Mouse (Mus musculus) macrophage (primary cell): Measurements from ENCODE around the gene Ddx47. TPM values are rescaled to one million over a fixed set of nuclear protein-coding genes. Genes with fewer than 3 reads are reported as not detected.

ENCODE experiments used
- H3K27ac ChIP-seq: fragments of 350-480 bp; formaldehyde crosslinking; 2 replicates; pipeline ENCODE4 v1.9.0; 2021
- H3K36me3 ChIP-seq: fragments of 350-480 bp; formaldehyde crosslinking; 2 replicates; pipeline ENCODE4 v1.9.0; 2021; ENCODE audit errors: inconsistent target
- H3K4me3 ChIP-seq: fragments of 350-480 bp; formaldehyde crosslinking; 2 replicates; pipeline ENCODE4 v1.9.0; 2021; ENCODE audit errors: inconsistent target
- H3K79me2 ChIP-seq: fragments of 350-480 bp; formaldehyde crosslinking; 2 replicates; pipeline ENCODE4 v1.9.0; 2021; ENCODE audit errors: inconsistent target
- WGBS: methylation state at CpG from one replicate; pipeline ENCODE4 v1.1.7; 2026; ENCODE audit warnings: inconsistent platforms; ENCODE audit not compliant: missing documents; 5-methylcytosine and 5-hydroxymethylcytosine counted together
- polyA plus RNA-seq: library from polyadenylated mRNA; stranded (reverse); fragments of 250-400 nt; gene quantifications from 3 replicates; pipeline ENCODE4 v1.2.4, GENCODE M21; 2018; ENCODE audit warnings: inconsistent platforms
- total RNA-seq, 78 experiments: library from RNA; depleted of rRNA; stranded (reverse); fragments of 250-400 nt; gene quantifications; 1 replicate in 9 of 78; 2 replicates in 24 of 78; 3 replicates in 43 of 78; 4 replicates in 2 of 78; pipeline ENCODE4 v1.2.4; 2018; ENCODE audit warnings: inconsistent platforms in 56 of 78

Gene Ddx47
- 100 to 1,000 TPM in 8 of 26 experiments, 10 to 100 TPM in 18; 24.8 to 132 (median 79.3) TPM for total RNA-seq (2018; cell fraction: chromatin; rRNA removed)
- 10 to 100 TPM; 31.2 to 53.9 (median 45.2) TPM for total RNA-seq (2018; cell fraction: cytosol; rRNA removed)
- 10 to 100 TPM; 29.5 to 79.0 (median 44.0) TPM for total RNA-seq (2018; cell fraction: nucleus; rRNA removed)
- polyA plus RNA-seq, result 47.6 to 53.3 TPM (median 51.0 TPM) in 3 replicates

GRCm38 (mm10) chr6:135011048-135011733, at the start of gene Ddx47:
Gene Ddx47 (plus strand): TSS chr6:135011612.
- peaks cover 30% of the 10 kb centered on the region for H3K79me2 ChIP-seq
- H3K36me3 ChIP-seq, result peaks cover 29% of the 10 kb centered on the region
- WGBS, result 6% methylated on average over 19 of the region's 19 CpGs
- H3K27ac ChIP-seq, result peak within 1 kb of the TSS; percentile 62
- peak within 1 kb of the TSS; percentile 94 for H3K4me3 ChIP-seq

DNA sequence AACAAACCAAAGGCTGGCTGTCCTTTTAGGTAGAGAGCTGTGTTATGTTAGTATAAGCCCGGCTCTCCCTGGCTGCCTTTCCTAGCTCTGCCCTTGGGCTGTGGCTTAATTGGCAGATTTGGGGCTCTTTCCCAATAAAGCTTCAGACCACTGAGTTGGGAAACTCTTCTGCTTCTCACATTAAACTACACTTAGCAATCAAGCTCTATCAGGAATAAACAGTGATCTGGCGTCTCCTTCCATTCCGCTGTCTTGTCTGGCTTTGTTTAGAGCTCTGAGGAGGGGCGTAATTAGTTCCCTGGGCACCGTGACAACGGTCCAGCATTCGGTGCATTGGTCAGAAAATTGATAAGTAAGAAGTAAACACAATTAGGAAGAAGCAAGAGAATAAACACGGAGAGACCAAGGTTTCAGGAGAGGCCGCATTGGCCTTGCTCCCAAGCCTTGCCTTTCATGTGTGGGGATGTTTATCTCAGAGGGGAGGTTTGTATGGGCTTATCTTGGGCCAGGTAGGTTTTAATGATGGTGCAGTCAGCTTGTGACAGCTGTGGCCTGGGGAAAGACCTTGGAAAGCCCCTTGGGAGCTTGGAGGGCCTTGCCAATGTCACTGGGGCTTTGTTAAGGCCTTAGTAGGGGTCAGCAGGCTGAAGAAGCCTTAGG, 49.4 kb upstream of the Ddx47 start:
- no peak overlapping the region for H3K27ac ChIP-seq
- H3K36me3 ChIP-seq, result no peaks in the 10 kb centered on the region
- 77% methylated on average over 9 of the region's 9 CpGs for WGBS
- no peak overlapping the region for H3K4me3 ChIP-seq
- no peaks in the 10 kb centered on the region for H3K79me2 ChIP-seq

GRCm38 (mm10) chr6:134962518-134962893, 48.9 kb upstream of the Ddx47 start:
- WGBS, result 89% methylated on average over 5 of the region's 5 CpGs

GRCm38 (mm10) chr6:134963910-134964309, 47.5 kb upstream of the Ddx47 start:
- WGBS, result 95% methylated on average over 2 of the region's 2 CpGs
- H3K4me3 ChIP-seq, result no peak overlapping the region
- no peak overlapping the region for H3K27ac ChIP-seq
- no peaks in the 10 kb centered on the region for H3K79me2 ChIP-seq
- no peaks in the 10 kb centered on the region for H3K36me3 ChIP-seq

More at GRCm38 (mm10) chr6:134962518-134962893, 48.9 kb upstream of the Ddx47 start:
- no peaks in the 10 kb centered on the region for H3K79me2 ChIP-seq
- no peak overlapping the region for H3K4me3 ChIP-seq
- H3K27ac ChIP-seq, result no peak overlapping the region
- no peaks in the 10 kb centered on the region for H3K36me3 ChIP-seq

GRCm38 (mm10) chr6:134966681-134967080, 44.7 kb upstream of the Ddx47 start:
- H3K4me3 ChIP-seq, result no peak overlapping the region
- WGBS, result 92% methylated on average over 5 of the region's 5 CpGs
- H3K27ac ChIP-seq, result no peak overlapping the region
- no peaks in the 10 kb centered on the region for H3K36me3 ChIP-seq
- H3K79me2 ChIP-seq, result no peaks in the 10 kb centered on the region

DNA sequence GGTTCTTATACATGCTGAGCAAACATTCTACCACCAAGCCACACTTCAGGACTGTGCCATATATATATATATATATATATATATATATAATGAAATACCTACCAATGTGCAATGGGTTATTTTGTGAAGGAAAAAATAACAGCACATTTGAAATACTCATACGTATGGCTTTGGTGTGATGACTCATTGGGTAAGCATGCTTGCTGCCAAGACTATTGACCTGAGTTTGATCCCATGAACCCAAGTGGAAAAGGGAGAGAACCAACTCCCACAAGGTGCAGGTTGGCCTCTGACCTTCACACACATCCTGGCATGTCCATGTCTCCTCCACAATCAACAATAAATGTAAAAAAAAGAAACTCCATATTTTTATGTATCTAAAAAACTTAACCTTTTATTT, 43.1 kb upstream of the Ddx47 start:
- WGBS, result 89% methylated on average over 1 of the region's 1 CpGs
- no peaks in the 10 kb centered on the region for H3K36me3 ChIP-seq
- no peak overlapping the region for H3K27ac ChIP-seq
- no peak overlapping the region for H3K4me3 ChIP-seq
- no peaks in the 10 kb centered on the region for H3K79me2 ChIP-seq

GRCm38 (mm10) chr6:134969498-134969897, 41.9 kb upstream of the Ddx47 start:
- H3K36me3 ChIP-seq, result no peaks in the 10 kb centered on the region
- H3K79me2 ChIP-seq, result no peaks in the 10 kb centered on the region
- H3K4me3 ChIP-seq, result no peak overlapping the region
- 100% methylated on average over 2 of the region's 2 CpGs for WGBS
- no peak overlapping the region for H3K27ac ChIP-seq

DNA sequence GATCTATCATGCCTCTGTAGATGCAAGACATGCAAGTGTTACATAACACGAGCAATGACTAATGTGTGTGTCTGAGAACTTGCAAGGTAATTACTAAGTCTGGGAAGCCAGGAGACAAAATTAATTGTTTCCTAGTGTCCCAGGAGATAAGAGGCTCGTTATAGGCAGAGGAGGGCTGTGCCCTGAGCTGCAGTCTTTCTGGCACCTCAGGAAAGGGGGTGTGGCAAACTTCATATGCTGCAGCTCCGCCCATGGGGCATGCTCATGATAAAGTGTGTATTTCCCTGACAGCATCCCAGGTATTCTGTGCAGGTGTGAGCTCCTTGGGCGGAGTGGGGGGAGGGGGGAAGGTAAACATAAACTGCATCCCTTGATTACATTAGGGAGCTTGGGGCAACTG, 39.3 kb upstream of the Ddx47 start:
- no peak overlapping the region for H3K4me3 ChIP-seq
- no peak overlapping the region for H3K27ac ChIP-seq
- H3K36me3 ChIP-seq, result no peaks in the 10 kb centered on the region
- 86% methylated on average over 4 of the region's 4 CpGs for WGBS
- no peaks in the 10 kb centered on the region for H3K79me2 ChIP-seq

DNA sequence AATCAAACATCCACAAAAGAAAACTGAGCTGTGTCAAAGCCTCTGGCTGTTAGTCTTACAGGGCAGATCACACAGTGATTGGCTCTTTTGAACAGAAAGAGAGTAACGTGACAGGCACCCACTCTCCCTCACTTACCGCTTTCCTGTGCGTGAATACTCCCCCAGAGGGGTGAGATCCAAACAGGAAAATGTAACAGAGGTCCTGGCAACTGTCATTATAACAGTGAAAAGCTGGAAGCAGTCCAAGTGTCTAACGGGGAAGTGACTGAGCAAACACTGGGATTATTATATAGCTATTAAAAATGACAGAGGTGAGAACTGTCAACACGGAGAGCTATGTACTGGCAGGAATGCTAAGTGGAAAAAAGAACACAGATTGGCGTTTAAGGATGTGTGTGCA, 34.8 kb upstream of the Ddx47 start:
- Histone ChIP-seq H3K27ac (no peak overlapping the region), H3K36me3 (no peaks in the 10 kb centered on the region), H3K4me3 (no peak overlapping the region), H3K79me2 (no peaks in the 10 kb centered on the region)
- WGBS, result 69% methylated on average over 6 of the region's 6 CpGs

- no peak within 1 kb of the TSS for H3K27ac ChIP-seq
Observed at GRCm38 (mm10) chr6:134981231-134982062, 30.0 kb upstream of the Ddx47 start, which contains the start of gene Apold1. Gene Apold1 (plus strand): TSS chr6:134981718.

GRCm38 (mm10) chr6:134983529-134984370, 27.7 kb upstream of the Ddx47 start:
- H3K4me3 ChIP-seq, result peak overlapping the region; percentile 17; the same call in 1 of the 2 replicates
- WGBS, result 7% methylated on average over 62 of the region's 62 CpGs
- H3K36me3 ChIP-seq, result no peaks in the 10 kb centered on the region
- no peak overlapping the region for H3K27ac ChIP-seq
- no peaks in the 10 kb centered on the region for H3K79me2 ChIP-seq

More at GRCm38 (mm10) chr6:134981231-134982062, 30.0 kb upstream of the Ddx47 start, which contains the start of gene Apold1:
- WGBS, result 50% methylated on average over 22 of the region's 22 CpGs
- H3K36me3 ChIP-seq, result no peaks in the 10 kb centered on the region
- H3K4me3 ChIP-seq, result no peak within 1 kb of the TSS
- no peaks in the 10 kb centered on the region for H3K79me2 ChIP-seq

- 78% methylated on average over 3 of the region's 3 CpGs for WGBS
- Histone ChIP-seq H3K27ac (no peak overlapping the region), H3K79me2 (no peaks in the 10 kb centered on the region), H3K36me3 (no peaks in the 10 kb centered on the region), H3K4me3 (no peak overlapping the region)
Observed at GRCm38 (mm10) chr6:134984748-134985147, 26.7 kb upstream of the Ddx47 start.

DNA sequence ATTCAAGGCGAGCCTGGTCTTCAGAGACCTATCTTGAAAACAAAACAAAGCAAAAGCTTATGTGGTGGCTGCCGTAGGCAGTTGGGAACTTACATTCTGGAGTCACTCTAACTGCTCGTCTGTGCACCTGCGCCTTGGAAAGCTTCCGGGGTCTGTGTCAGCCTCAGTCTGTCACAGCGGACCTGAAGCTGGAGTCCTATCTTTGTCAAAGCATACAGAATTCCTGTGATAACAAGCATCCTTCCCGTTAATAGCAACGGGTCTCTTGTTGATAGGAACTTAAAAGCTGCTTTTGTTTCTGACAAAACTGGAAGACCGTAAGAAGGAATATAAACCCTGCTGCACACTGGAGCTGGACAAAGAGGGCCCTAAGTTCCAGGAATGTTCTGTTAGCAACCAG, 23.0 kb upstream of the Ddx47 start:
- Histone ChIP-seq H3K27ac (no peak overlapping the region), H3K36me3 (no peaks in the 10 kb centered on the region), H3K4me3 (no peak overlapping the region), H3K79me2 (no peaks in the 10 kb centered on the region)
- 88% methylated on average over 9 of the region's 9 CpGs for WGBS

- Histone ChIP-seq H3K36me3 (no peaks in the 10 kb centered on the region), H3K79me2 (no peaks in the 10 kb centered on the region), H3K4me3 (no peak overlapping the region), H3K27ac (no peak overlapping the region)
- 88% methylated on average over 6 of the region's 6 CpGs for whole genome bisulfite sequencing
Observed at GRCm38 (mm10) chr6:134990674-134991073, 20.7 kb upstream of the Ddx47 start.
